Mouse (Mus musculus): ENCODE results near the gene Prr15.

Prr15 gene

GRCm38 (mm10) chr6:54325246-54325885, at the start of gene Prr15:
Prr15 (plus strand) TSS chr6:54325835.
- DNase-seq (ENCODE audit: low spot score in 2 of 2) = no peak

DNA sequence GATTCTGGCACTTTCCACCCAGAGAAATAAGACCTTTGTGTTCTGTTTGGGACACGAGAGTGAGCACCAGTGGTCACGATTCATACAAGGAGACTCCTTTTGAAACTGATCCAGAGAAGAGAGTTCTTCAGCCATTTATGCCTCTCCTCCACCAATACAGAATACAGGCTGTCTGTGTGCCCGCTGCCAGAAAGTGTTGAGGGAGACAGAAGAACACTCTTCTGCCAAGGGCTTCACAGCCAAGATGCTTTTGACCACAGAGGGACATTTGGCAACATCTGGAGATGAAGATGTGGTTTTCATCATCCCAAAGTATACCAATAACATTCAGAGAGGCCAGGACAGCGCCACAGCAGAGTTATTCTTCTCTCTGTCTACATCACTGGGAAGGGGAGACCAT, 48.4 kb upstream of the Prr15 start:
- no peak for DNase-seq (ENCODE audit: low spot score in 2 of 2)

DNA sequence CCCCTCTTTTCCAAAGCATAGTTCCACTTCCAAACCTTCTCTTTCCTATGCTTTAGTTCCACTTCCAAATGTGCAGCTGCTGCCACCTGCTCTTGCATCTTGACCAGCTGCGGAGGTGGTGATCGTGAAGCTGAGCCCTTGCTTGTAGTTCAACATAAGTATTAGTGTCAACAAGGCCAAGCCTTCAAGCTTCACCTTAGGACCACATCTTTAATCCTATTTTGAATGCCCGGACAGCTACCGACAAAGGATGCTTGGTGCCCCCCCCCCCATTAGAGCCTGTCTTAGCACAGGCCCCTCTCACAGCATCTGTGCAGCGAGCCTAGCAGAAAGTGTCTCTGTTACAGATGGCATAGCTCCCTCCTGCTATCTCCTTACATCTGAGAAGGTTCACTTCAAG, 47.8 kb upstream of the Prr15 start:
- DNase-seq (ENCODE audit: low spot score in 2 of 2) = no peak

- no peak for DNase-seq (ENCODE audit: low spot score in 2 of 2)
Measured at GRCm38 (mm10) chr6:54278613-54279012, 47.0 kb upstream of the Prr15 start.

- DNase-seq (ENCODE audit: low spot score in 2 of 2) = no peak
Measured at GRCm38 (mm10) chr6:54279391-54279790, 46.2 kb upstream of the Prr15 start.

GRCm38 (mm10) chr6:54280248-54280647, 45.4 kb upstream of the Prr15 start:
- no peak for DNase-seq (ENCODE audit: low spot score in 2 of 2)

DNA sequence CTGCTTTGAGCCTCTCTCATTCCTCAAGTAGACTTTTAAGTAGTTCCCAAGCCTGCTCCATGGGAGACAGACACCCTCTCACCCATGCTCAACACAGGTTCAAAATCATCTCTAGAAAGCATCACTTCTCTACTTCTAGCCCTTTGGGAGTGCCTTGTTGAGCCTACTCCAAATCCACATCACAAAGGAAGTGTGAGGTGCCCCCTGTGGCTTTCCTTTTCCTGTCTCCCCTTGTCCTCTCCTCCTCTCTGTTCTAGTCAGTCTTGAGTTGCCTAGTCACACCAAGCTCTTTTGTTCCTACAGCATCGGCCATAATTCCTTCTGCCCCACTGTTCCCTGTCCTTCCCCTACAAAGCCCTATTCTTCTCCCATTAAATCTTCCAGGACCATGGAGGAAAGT, 42.3 kb upstream of the Prr15 start:
- no peak for DNase-seq (ENCODE audit: low spot score in 2 of 2)

DNA sequence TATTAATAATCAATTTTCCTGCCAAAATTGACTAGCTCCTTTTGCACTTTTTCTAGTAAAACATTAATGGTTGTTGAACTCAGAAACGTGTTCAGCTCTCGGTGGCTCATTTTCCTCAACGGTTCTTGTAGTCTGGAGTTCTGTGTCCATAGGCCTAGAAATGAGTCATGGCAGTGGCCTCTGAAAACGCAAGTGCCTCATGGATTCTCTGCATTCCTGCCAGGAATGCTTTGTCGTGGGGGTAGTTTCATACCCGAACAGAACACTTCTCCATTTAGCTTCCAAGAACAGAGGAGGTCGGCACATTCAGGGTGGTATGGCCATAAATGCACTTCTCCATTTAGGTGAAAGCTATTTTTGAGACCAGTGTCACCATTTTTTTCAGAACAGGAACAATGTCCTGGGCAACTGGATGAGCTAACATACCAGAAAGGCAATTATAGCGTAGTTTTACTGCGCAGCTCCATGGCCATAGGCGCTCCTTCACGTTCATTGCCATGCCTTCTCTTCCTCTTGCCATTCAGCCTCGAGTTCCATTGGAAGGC, 41.4 kb upstream of the Prr15 start:
- DNase-seq (ENCODE audit: low spot score in 2 of 2) = no peak

DNA sequence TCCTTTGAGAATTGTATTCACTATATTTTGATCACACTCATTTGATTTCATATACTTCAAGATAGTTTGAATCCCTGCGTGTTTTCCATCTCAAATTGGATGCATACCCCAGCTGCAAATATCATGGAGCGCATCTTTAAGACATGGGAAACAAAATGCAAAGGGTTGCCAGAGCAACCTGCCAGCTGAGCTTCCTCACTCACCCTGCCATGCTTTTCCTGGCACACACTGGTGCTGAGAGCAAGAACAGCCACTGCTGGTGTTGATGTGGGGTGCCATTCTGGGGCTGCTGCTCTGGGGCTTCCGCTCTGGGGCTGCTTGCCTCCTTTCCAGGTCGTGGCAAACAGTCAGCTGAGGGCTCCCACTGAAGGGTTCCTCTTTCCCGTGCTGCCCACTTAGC, 38.8 kb upstream of the Prr15 start:
- no peak for DNase-seq (ENCODE audit: low spot score in 2 of 2)

- DNase-seq (ENCODE audit: low spot score in 2 of 2) = no peak
Measured at GRCm38 (mm10) chr6:54289774-54290500, 35.7 kb upstream of the Prr15 start.

GRCm38 (mm10) chr6:54297231-54297630, 28.4 kb upstream of the Prr15 start:
- no peak for DNase-seq (ENCODE audit: low spot score in 2 of 2)

DNA sequence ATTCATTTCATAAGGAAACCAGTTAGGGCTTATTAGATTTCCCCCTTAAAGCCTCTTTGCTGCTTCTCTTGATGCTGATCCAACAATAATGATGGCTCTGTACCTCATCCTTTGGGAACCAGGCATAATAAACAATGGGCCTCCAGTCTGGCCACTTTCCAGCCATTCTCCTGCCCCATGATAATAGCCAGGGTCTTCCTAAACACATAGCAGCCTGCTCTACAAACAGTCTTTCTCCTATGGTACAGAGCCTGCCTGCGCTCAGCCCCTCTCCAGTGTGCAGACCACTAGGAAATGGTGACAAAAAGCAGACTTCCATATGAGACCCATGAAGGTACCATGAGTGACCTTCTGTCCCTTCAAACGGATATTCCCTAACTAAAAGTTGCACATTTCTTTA, 26.2 kb upstream of the Prr15 start:
- no peak for DNase-seq (ENCODE audit: low spot score in 2 of 2)

- no peak for DNase-seq (ENCODE audit: low spot score in 2 of 2)
Measured at GRCm38 (mm10) chr6:54305777-54306176, 19.9 kb upstream of the Prr15 start.

- no peak for DNase-seq (ENCODE audit: low spot score in 2 of 2)
Measured at GRCm38 (mm10) chr6:54313071-54313470, 12.6 kb upstream of the Prr15 start.

GRCm38 (mm10) chr6:54318618-54319017, 7.0 kb upstream of the Prr15 start:
- no peak for DNase-seq (ENCODE audit: low spot score in 2 of 2)

DNA sequence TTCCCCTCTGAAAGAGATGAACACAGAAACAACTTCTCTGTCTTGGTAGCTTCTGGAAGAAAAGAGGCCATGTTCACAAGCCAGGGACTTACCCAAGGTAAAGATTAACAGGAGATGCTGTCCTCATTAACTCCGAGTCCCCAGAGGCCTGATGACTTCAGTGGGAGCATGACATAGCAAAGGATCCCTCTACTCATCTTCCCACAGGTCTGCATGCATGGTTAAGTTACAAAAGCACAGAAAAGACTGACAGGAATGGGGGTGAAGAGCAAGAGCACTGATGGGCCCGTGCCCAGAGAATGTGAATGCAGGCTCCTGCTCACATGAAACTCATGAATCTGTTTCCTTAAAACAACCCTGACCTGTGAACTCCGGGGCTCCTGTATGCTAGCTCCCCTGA, 6.4 kb upstream of the Prr15 start:
- no peak for DNase-seq (ENCODE audit: low spot score in 2 of 2)

DNA sequence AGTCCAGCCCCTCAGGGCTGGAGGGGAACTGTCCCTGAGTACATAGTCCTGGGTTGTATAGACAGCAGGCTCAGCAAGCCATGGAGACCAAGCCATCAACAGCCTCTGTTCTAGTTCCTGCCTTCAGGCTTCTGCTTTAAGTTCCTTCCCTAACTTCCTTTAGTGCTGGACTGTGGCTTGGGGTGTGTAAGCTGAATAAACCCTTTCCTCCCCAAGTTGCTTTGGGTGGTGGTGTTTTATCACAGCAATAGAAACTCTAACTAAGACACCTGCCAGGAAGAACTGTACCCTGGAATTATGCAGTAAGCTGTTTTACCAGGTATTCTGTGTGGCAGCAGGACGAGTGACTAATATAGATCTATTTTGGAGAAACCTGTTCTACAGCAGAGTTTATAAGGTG, 5.4 kb upstream of the Prr15 start:
- no peak for DNase-seq (ENCODE audit: low spot score in 2 of 2)

DNA sequence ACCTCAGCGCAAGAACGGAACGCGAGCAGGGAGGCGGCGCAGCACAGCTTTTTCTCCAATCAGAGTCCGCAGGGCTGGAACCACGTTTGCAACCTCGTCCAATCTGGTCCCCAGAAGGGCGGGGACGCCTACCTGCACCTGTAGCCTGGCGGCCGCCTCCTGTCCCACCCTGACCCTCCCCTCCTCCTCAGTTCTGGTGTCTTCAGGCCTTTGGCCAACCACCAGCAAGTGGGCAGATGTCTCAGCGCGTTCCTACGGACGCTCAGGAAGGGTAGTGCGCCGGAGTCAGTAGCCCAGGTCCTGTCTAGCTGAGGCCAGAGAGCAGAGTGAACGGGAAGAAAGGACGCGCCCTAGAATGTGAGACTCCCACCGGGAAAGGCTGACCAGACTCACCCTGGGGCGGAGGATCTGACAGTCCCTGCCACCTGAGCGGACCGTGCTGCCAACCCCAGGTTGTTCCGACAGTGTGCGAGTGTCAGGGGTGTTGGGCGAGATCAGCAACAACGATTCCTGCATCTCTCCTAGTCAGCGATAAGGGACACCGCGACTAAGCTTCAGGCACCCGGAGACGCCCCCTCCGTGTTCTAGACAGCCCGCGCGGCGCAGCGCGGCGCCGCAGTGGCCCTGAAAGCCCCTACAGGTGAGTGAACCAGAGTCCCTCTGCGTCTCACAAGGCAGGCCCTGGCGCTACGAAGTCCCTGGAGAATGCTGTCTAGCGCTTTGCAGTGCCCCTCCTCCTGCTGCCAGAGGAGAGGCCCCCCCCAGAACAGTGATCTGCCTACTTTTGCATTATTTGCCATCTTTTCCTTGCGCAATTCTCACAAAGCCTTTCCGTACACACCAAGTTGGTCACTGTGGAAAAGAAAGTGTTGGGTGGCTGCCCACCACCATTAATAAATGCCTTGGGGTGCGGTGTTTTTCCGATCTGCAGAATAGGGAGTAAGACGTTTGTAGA, 1.3 kb downstream of the Prr15 start:
- no peak for DNase-seq (ENCODE audit: low spot score in 2 of 2)

GRCm38 (mm10) chr6:54327626-54328003, 2.0 kb downstream of the Prr15 start:
- no peak for DNase-seq (ENCODE audit: low spot score in 2 of 2)

DNA sequence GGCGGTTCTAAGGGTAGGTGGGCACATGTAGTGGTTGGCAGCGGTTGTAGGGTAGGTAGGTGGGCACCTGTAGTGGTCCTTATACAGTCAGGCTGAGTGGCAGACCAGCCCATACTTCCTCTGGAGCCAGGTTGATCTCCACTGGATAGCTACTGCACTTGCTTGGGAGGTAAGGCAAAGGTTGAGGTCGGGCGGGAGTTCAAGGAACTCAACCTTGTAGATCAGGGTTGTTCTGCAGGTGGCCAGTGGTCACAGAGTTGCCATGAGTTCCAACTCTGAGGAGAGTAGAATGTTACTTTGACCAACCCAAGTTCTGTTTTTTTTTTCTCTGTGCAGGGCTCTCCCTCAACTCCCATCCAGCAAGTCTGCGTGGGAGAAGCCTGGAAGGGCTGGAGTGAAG, 3.1 kb downstream of the Prr15 start:
- no peak for DNase-seq (ENCODE audit: low spot score in 2 of 2)

GRCm38 (mm10) chr6:54329598-54329997, 4.0 kb downstream of the Prr15 start:
- no peak for DNase-seq (ENCODE audit: low spot score in 2 of 2)

DNA sequence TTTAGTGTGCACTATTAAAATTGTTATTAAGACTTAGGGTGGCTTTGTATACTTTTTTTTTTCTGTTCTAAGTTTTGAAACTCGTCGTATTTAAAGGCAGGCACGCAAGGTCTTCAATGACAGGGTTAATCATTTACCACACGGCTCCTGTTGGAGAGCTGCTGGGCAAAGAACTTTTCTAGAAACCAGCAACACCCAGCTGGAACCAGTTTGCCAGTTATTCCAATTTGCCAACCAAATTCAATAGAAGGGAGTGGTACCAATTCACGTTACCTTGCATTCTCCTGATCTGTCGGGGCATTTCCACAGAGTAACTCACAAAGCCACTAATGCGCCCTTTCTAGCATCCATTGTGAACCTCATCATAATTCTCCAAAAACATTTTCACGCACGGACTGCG, 4.5 kb downstream of the Prr15 start:
- DNase-seq (ENCODE audit: low spot score in 2 of 2) = no peak
